Mouse (Mus musculus) yolk sac, embryonic 10.5 days (tissue): ENCODE results near the gene Bhlhe23.

Experiments used
- DNase-seq: peaks from one replicate; pipeline ENCODE4 v3.0.0-alpha.2; 2017; ENCODE audit warnings: low spot score

The Bhlhe23 gene

GRCm38 (mm10) chr2:180776793-180777192 is at the start of gene Bhlhe23:
TSS of gene Bhlhe23 (minus strand) at chr2:180776900.
- no peak for DNase-seq

DNA sequence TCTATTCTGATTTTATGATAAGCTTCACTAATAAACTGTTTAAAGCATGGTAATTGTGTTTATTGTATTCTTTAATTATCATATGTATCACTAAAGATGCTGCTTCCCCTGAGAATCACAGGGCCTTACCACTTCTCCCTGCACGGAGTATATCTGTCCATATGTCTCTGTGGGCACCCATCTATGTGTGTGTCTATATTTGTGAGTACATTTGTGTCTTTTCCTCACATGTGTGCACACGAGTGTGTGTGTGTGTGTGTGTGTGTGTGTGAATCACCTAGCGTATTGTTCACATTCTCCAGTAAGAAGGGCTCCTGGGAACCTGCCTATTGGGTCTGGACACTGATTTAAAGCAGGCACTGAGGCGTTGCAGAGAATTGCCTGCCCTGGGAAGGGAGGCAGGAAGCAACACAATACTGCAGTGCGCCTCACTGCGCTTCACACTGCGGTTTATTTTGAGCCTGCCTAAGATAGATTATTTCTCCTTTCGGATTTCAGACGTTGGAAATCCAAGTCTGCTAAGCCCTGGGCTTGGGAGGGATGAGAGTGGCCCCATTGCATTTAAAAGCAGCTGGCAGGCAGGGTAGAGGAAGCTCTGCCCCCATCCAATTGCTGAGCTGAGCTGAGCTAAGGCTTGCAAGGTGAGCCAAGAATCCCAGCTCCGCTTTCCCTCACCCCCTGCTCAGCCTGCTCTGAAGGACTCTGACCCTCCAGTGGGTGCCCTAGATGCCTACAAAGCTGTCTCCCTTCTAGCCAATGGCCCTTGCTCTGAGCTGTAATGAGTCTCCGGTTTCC is 48.6 kb upstream of the Bhlhe23 start:
- no peak for DNase-seq

GRCm38 (mm10) chr2:180824724-180825123 is 48.0 kb upstream of the Bhlhe23 start:
- no peak for DNase-seq

DNA sequence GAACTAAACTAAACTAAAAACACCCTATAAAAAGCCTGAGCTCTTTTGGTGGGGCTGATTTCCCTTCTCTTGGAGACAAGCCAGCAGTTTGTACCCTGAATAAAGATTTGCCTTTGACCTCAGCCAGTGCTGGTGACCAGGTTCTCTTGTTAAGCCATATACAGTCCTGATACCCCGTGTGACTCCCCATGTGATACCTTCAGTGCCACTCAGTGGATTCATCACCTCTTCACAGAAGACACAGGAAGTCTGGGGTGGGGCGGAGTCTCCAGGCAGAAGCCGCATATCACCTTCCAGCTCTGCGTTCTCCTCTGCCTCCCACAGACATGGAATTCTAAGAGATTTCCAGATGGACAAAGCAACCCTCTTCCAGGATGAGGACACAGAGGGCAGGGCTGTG is 47.4 kb upstream of the Bhlhe23 start:
- DNase-seq = no peak

DNA sequence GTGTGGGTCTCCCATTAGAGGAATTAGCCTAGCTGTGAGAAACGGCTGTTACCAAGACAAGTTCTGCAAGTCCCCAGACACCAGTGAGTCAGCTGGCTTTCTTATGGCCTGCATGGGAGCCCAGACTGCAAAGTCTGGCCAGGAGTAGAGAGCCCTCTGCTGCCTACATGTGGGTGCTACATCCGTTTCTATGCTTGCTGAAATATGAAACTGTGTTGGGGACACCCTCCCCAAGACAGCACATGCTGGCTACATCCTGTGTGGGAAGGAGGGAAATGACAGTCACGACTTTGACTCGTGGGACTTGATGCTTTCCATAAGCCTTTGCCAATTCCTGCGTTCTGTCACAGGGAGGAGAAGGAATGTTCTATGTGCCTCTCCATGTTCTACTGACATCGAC is 45.8 kb upstream of the Bhlhe23 start:
- no peak for DNase-seq

GRCm38 (mm10) chr2:180819504-180819903 is 42.8 kb upstream of the Bhlhe23 start:
- DNase-seq = no peak

DNA sequence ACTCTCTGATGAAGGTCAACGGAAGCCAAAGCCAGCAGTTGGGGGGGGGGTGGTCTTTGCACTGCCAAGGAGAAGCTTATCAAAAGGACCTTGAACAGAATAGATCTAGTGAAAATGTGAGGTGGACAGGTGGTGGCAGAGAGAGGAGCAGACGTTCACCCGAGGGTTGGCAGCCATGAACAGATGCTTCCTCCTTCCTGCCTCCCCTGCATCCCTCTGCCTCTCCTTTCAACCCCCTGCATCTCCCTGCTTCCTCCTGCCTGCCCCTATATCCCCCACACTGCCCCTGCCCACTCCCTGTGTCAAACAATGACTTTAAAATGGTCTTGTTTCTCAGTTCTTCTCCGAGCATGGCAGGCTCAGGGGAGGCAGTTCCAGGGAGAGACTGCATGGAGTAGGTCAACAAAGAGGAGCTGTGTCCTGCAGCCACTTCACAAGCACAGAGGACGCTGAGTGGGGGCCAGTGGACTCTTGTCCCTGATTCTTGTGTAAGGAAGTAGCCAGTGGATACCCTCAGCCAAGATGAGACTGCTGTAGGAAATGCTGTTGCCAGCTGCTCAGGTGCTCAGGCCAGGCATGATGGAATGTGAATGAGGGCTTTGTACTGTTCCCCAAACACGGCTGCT is 39.9 kb upstream of the Bhlhe23 start:
- no peak for DNase-seq

DNA sequence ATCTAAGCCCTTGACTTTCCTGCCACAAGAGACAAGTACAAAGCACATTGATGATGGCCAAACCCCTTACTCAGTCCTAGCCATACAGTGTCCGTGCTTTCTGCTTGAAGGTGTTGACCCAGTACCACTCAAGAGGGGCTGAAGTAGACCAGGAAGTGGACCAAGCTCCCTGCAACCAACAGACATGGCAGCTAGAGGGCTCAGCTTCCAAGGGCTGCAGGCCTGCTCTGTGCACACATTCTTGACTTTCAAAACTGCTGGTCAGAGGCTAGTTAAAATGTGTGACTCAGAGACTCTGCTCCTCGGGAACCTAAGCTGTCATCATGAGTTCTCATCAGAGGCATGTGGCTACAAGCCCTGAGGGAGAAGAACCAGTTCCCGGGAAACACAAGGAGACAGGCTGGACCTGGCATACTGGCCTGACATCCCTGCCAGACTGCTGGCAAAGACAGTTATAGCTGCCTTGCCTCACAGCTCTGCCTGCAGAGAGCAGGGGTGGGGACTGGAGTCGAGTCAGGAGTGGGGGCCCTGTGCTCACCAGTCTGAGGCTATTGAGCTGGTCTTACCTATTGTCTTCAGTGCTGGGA is 37.4 kb upstream of the Bhlhe23 start:
- DNase-seq = no peak

DNA sequence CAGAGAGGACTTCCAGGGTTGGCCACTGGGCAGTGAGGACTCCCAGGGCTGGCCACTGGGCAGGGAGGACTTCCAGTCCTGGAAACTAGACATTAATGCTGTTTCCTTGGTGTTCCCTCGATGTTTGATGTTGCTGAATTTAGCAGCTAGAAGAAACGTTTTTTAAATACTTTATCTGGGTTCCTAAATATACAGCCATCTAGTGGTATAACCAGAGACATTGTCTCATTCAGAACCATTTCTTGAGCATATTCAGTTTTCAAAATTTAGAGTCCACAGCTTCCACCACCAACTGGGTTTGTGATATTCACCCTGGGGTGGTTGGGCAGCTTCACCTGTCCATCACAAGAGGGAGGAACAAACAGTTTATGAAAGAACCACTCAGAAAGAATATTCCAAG is 34.3 kb upstream of the Bhlhe23 start:
- no peak for DNase-seq

GRCm38 (mm10) chr2:180809510-180809909 is 32.8 kb upstream of the Bhlhe23 start:
- no peak for DNase-seq

GRCm38 (mm10) chr2:180805966-180806365 is 29.3 kb upstream of the Bhlhe23 start:
- no peak for DNase-seq

DNA sequence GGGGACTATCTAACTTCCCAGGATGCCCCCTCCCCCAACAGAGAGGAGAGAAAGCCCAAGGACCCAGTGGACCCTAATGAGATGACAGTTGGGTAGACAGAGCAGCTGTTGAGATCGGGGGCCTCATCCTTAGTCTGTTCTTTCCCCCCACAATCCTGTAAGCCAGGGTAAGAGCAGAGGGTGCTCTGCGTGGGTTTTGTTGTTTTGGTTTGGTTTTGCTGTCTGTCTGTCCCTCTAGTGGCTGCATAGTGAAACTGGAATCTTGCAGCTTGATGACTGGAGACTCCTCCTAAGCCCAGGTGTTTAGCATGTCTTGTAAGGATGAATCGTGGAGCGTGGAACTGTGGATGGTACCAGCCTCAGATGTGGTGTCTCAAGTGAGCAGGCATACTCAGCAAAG is 19.3 kb upstream of the Bhlhe23 start:
- no peak for DNase-seq

- no peak for DNase-seq
These were observed 18.9 kb upstream of the Bhlhe23 start for GRCm38 (mm10) chr2:180795597-180795996.

GRCm38 (mm10) chr2:180794422-180794821 is 17.7 kb upstream of the Bhlhe23 start:
- DNase-seq = no peak

GRCm38 (mm10) chr2:180791674-180792073 is 15.0 kb upstream of the Bhlhe23 start:
- no peak for DNase-seq

DNA sequence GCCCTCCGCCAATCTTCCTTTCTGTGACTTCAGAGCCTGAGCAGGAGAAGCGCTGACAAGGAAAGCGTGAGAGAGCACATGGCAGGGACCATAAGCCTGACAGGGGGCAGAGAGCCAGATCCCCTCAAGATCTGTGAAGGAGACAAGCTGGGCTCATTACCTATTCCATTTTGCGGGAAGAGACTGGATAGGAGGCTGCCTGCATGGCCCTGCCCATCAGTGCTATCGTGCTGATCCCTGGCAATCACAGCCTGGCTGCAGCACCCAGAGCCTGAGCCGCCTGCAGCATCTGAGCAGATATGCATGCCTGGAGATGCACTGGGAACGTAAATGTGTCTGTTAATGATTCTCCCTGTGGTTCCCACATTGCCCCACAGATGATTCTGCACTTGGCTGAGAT is 12.1 kb upstream of the Bhlhe23 start:
- DNase-seq = no peak

- no peak for DNase-seq
These were observed 11.7 kb upstream of the Bhlhe23 start for GRCm38 (mm10) chr2:180788386-180788785.

- no peak for DNase-seq
These were observed 11.0 kb upstream of the Bhlhe23 start for GRCm38 (mm10) chr2:180787566-180788232.

GRCm38 (mm10) chr2:180786732-180787131 is 10.0 kb upstream of the Bhlhe23 start:
- no peak for DNase-seq

DNA sequence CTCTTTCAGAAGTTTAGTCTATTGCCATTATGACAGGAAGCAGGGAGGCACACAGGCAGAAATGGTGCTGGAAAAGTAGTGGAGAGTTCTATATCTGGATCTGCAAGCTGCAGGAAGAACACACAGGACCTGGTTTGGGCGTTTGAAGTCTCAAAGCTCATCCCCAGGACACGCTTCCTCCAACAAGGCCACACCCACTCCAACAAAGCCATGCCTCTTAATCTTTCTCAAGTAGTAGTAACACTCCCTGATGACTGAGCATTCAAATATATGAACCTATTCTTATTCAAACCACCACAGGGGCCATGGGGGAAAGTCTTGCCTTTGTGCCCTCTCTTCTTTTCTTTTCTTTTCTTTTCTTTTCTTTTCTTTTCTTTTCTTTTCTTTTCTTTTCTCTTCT is 3.6 kb upstream of the Bhlhe23 start:
- no peak for DNase-seq

DNA sequence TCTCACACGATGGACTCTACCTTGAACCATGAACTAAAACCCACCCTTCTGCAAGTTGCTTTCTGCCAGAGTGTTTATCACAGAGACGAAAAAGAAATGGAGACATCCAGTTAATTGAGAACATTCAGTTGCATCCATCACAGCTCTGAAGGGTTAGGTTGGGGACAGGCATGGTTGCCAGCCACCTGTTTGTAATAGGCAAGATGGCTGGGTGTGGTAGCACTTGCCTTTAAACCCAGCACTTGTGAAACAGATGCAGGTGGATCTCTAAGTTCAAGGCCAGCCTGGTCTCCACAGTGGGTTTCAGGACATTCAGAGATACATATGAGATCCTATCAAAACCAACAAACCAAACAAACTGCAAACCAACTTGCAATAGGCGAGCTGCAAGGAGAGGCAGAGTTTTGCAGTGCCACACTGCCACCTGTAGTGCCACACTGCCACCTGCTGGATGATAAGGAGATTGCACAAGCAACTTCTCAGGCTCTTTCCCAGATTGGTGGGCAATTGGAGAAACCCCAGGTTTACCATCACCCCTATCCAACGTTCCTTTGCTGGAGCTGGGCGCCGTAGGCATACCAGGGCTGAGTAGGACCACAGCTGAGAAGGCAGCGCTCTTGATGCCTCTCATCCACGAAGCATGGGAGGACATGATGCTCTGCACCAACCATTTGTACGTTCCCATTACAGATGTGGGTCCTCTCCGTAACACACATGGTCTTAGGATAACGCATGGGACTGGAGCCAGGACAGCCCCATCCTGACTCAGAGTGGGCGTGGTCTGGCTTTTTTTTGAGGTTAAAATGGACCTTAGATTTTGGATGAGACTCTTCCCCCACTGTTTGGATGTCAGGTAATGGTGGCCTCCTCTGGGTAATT is 2.8 kb upstream of the Bhlhe23 start:
- DNase-seq = peak; percentile 29

- DNase-seq = no peak
These were observed 1.1 kb downstream of the Bhlhe23 start for GRCm38 (mm10) chr2:180775641-180776040.
